Mouse (Mus musculus) midbrain, postnatal 0 days (tissue): Measurements from ENCODE around the gene Nfatc4. TPM values are rescaled to one million over a fixed set of nuclear protein-coding genes. Genes with fewer than 3 reads are reported as not detected.

Experiments used
- ATAC-seq: fragments of 200-750 bp; cut with Nextera tagmentation; 2 replicates; pipeline ENCODE4 v1.8.0; 2017; ENCODE audit warnings: moderate number of reproducible peaks, mild to moderate bottlenecking, moderate TSS enrichment, moderate library complexity; ENCODE audit not compliant: low FRiP score
- DNase-seq: peaks from one replicate; pipeline ENCODE4 v3.0.0-alpha.2; 2015; ENCODE audit warnings: low spot score
- H3K27ac ChIP-seq: fragments of 300-500 bp; sonication (generic); 2 replicates; pipeline ENCODE4 v1.5.1; 2014; ENCODE audit warnings: low read depth, mild to moderate bottlenecking, low read length, mixed read lengths
- H3K27me3 ChIP-seq: fragments of 300-500 bp; sonication (generic); 2 replicates; pipeline ENCODE4 v1.6.1; 2014; ENCODE audit warnings: low read length, control low read depth, mixed read lengths; ENCODE audit not compliant: insufficient read depth
- H3K36me3 ChIP-seq: fragments of 300-500 bp; sonication (generic); 2 replicates; pipeline ENCODE4 v1.6.1; 2014; ENCODE audit warnings: low read length, control low read depth, mixed read lengths; ENCODE audit not compliant: insufficient read depth
- H3K4me1 ChIP-seq: fragments of 300-500 bp; sonication (generic); 2 replicates; pipeline ENCODE4 v1.6.1; 2014; ENCODE audit warnings: mild to moderate bottlenecking, control low read depth, antibody characterized with exemption, low read length, mixed read lengths; ENCODE audit not compliant: insufficient read depth
- H3K4me2 ChIP-seq: fragments of 300-500 bp; sonication (generic); 2 replicates; pipeline ENCODE4 v1.6.1; 2014; ENCODE audit warnings: low read depth, mild to moderate bottlenecking, low read length, mixed read lengths; ENCODE audit not compliant: poor library complexity, severe bottlenecking
- H3K4me3 ChIP-seq: fragments of 300-500 bp; sonication (generic); 2 replicates; pipeline ENCODE4 v1.5.1; 2014; ENCODE audit warnings: low read depth, mild to moderate bottlenecking, low read length, moderate library complexity
- H3K9ac ChIP-seq: fragments of 300-500 bp; sonication (generic); replicated peaks from 2 replicates; pipeline ENCODE4 v1.6.1; 2014; ENCODE audit warnings: mild to moderate bottlenecking, low read length, moderate library complexity, mixed read lengths; ENCODE audit not compliant: poor library complexity, severe bottlenecking
- H3K9me3 ChIP-seq: fragments of 300-500 bp; sonication (generic); 2 replicates; pipeline ENCODE4 v1.6.1; 2016; ENCODE audit warnings: low read length, control low read depth
- CTCF ChIP-seq: IDR thresholded peaks from 2 replicates; pipeline ENCODE4 v1.5.1; 2016; ENCODE audit warnings: antibody characterized with exemption, mild to moderate bottlenecking
- WGBS: fragments of 180-500 bp; shearing (Covaris S2); extraction: QIAGEN DNeasy Blood & Tissue Kit; methylation state at CpG from one replicate; pipeline ENCODE4 v1.1.7; 2014; 5-methylcytosine and 5-hydroxymethylcytosine counted together
- polyA plus RNA-seq: library from polyadenylated mRNA; unstranded; fragments of >200 nt; fragmentation: Nextera tagmentation; extraction: Ambion mirVana; gene quantifications from 2 replicates; pipeline ENCODE4 v1.2.1, GENCODE M21; 2015
- total RNA-seq: library from RNA; depleted of rRNA; stranded (reverse); fragments of >200 nt; gene quantifications from 2 replicates; pipeline ENCODE4 v1.2.3, GENCODE M21; 2014

Gene Nfatc4
- total and polyA plus RNA-seq, 2 experiments from 2014 or later, result 4.2 to 12.9 TPM

GRCm38 (mm10) chr14:55787731-55788130 lies 35.2 kb upstream of the Nfatc4 start:
- Histone ChIP-seq H3K4me1 (0 out of 2 replicates have a peak, but pooled peaks cover 2% of the 10 kb centered on the region), H3K9me3 (no peaks in the 10 kb centered on the region), H3K27ac (no peak overlapping the region), H3K27me3 (peaks cover 61% of the 10 kb centered on the region), H3K4me2 (no peak overlapping the region), H3K9ac (no peak overlapping the region), H3K36me3 (no peaks in the 10 kb centered on the region), H3K4me3 (no peak overlapping the region)
- WGBS, result 42% methylated on average over 11 of the region's 11 CpGs
- TF ChIP-seq CTCF, result no peak
- DNase-seq (no peak), ATAC-seq (no peak)

- Histone ChIP-seq H3K4me1 (0 out of 2 replicates have a peak, but pooled peaks cover 2% of the 10 kb centered on the region), H3K27me3 (peaks cover 56% of the 10 kb centered on the region), H3K4me2 (peak within 1 kb of the TSS; percentile 33), H3K27ac (no peak within 1 kb of the TSS), H3K9me3 (no peaks in the 10 kb centered on the region), H3K4me3 (peak within 1 kb of the TSS; percentile 23; the same call in 1 of the 2 replicates), H3K9ac (no peak within 1 kb of the TSS), H3K36me3 (no peaks in the 10 kb centered on the region)
- WGBS, result 6% methylated on average over 40 of the region's 40 CpGs
- DNase-seq (no peak), ATAC-seq (no peak)
- no peak for TF ChIP-seq CTCF
Measured at GRCm38 (mm10) chr14:55788256-55789050, 34.5 kb upstream of the Nfatc4 start, which contains the start of gene Ripk3. Gene Ripk3, minus strand, starts transcription at chr14:55788865.

- 85% methylated on average over 2 of the region's 2 CpGs for WGBS
- Histone ChIP-seq H3K4me3 (no peak overlapping the region), H3K27me3 (peaks cover 15% of the 10 kb centered on the region), H3K9me3 (no peaks in the 10 kb centered on the region), H3K27ac (no peak overlapping the region), H3K4me2 (no peak overlapping the region), H3K4me1 (no peaks in the 10 kb centered on the region), H3K36me3 (no peaks in the 10 kb centered on the region), H3K9ac (no peak overlapping the region)
- no peak for TF ChIP-seq CTCF
- DNase-seq (no peak), ATAC-seq (no peak)
Measured at GRCm38 (mm10) chr14:55793461-55793860, 29.5 kb upstream of the Nfatc4 start.

GRCm38 (mm10) chr14:55793946-55794345 lies 29.0 kb upstream of the Nfatc4 start:
- Histone ChIP-seq H3K27ac (no peak overlapping the region), H3K9me3 (no peaks in the 10 kb centered on the region)
- WGBS, result 56% methylated on average over 2 of the region's 2 CpGs

GRCm38 (mm10) chr14:55795380-55796163 lies 27.4 kb upstream of the Nfatc4 start:
- no peak overlapping the region for H3K27ac ChIP-seq
- no peaks in the 10 kb centered on the region for H3K36me3 ChIP-seq
- no peaks in the 10 kb centered on the region for H3K27me3 ChIP-seq
- no peak overlapping the region for H3K9ac ChIP-seq
- H3K4me1 ChIP-seq, result no peaks in the 10 kb centered on the region
- no peak overlapping the region for H3K4me3 ChIP-seq
- no peak for TF ChIP-seq CTCF
- no peak for DNase-seq
- no peak overlapping the region for H3K4me2 ChIP-seq
- 86% methylated on average over 15 of the region's 15 CpGs for WGBS
- no peak for ATAC-seq
- no peaks in the 10 kb centered on the region for H3K9me3 ChIP-seq

More at GRCm38 (mm10) chr14:55793946-55794345, 29.0 kb upstream of the Nfatc4 start:
- Histone ChIP-seq H3K36me3 (no peaks in the 10 kb centered on the region), H3K9ac (no peak overlapping the region), H3K4me2 (no peak overlapping the region), H3K27me3 (peaks cover 10% of the 10 kb centered on the region), H3K4me1 (no peaks in the 10 kb centered on the region), H3K4me3 (no peak overlapping the region)
- no peak for TF ChIP-seq CTCF
- DNase-seq (no peak), ATAC-seq (no peak)
